Mouse (Mus musculus) T-cell, adult 2 months (primary cell): Measurements from ENCODE around the gene Plxna3.
"Not testable (repeated sequence)": the region's sequence is repeated elsewhere in the genome, so short reads cannot be mapped to it uniquely, and the experiment has no call there.

ENCODE experiments used
- DNase-seq: peaks from one replicate; pipeline ENCODE4 v3.0.0; 2022; ENCODE audit warnings: low spot score

Gene Plxna3

GRCm38 (mm10) chrX:74328725-74329161 lies at the start of gene Plxna3:
TSS of gene Plxna3 (plus strand) at chrX:74329066.
- DNase-seq, result peak; percentile 68

DNA sequence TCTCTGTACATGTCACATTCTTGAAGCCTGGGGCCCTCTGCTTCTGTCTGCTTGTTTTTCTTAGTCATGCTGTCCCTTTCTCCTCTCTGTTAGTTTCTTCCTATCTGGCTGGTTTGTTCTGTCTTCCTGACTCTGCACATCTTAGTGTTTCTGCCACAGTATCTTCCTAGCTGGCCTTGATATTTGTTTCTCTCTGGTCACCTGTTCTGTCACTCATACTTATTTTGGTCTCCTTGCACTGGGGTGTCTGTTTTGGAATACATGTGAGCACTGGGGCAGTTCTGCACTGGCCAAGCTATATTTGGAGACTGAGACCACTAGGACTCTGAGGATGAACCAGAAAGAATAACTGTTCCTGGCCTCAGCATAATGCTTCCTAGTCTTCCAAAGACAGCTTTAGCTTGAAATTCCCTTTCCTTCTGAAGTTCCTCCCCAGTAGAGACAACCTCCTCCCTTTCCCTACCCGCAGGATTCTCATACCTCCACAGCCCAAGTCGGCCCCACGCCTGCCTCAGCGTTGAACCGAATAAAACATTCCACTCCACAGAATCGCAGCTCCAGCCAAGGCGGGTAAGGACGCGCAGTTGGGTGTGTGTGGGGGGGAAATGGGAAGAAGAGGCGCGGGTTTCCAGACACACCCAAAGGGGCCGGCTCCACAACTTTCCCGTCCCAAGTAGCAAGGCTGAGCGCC lies 47.7 kb upstream of the Plxna3 start:
- DNase-seq, result no peak

DNA sequence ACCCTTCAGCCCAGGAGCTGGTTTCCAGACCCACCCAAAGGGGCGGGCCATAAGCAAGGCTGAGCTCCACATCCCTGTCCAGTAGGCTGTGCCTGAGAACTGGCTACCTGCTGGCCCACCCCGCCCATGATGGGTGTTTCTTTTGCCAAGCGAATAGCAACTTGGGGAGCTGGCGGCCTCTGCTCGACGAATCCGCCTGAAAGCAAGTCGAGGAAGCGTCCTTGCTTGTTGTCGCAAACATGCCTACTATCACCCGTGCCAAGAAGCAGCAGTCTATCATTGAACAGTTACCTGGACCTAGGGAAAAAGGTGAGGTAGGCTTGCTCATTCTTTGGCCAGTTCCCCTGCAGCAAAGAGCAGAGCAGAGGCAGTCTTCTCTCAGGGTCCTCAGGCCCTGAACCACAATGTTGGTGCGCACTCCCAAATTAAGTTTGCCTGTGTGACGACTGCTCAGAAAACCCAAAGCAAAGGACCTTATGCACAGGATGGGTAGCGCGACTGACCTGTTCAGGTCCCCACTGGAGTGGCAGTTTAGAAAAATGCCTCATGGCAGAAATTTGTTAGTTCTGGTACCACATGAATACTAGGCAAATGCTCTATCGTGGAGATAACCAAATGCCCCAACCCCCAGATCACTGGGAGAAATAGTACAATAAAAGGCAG lies 47.0 kb upstream of the Plxna3 start, which contains the start of the genes Taz and Dnase1l1:
Taz (plus strand) TSS at position 181 of the 663 bp plus-strand sequence.
Dnase1l1 (minus strand) TSS at position 606 of the 663 bp plus-strand sequence.
- DNase-seq, result peak; percentile 59

- peak; percentile 88 for DNase-seq
Observed at GRCm38 (mm10) chrX:74282395-74283091, 46.3 kb upstream of the Plxna3 start.

GRCm38 (mm10) chrX:74283092-74283437 lies 45.8 kb upstream of the Plxna3 start:
- DNase-seq, result no peak

- no peak for DNase-seq
Observed at GRCm38 (mm10) chrX:74293431-74293830, 35.4 kb upstream of the Plxna3 start.

- peak; percentile 94 for DNase-seq
Observed at GRCm38 (mm10) chrX:74296538-74297448, 32.1 kb upstream of the Plxna3 start, which contains the start of gene Atp6ap1. TSS of gene Atp6ap1 (plus strand) at chrX:74297097.

- no peak for DNase-seq
Observed at GRCm38 (mm10) chrX:74298348-74298747, 30.5 kb upstream of the Plxna3 start.

DNA sequence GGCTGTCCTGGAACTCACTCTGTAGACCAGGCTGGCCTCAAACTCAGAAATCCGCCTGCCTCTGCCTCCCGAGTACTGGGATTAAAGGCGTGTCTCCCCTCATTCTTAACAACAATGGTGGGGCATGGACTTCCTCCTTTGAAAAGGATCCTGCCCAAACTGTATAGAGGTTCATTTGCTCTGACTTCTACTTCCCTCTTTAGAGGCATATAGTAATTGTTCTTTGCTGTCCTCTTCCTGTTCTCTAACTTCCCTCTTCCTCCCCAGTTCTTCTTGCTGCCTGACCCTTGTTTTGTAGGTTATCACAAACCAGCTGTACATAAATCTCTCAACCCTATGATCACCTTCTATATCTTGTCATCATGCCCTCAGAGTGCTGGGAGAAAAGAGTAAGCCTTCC lies 29.1 kb upstream of the Plxna3 start:
- no peak for DNase-seq

GRCm38 (mm10) chrX:74304867-74305700 lies 23.8 kb upstream of the Plxna3 start, which contains the start of gene Gdi1:
TSS of gene Gdi1 (plus strand) at chrX:74304998.
- peak; percentile 75 for DNase-seq

DNA sequence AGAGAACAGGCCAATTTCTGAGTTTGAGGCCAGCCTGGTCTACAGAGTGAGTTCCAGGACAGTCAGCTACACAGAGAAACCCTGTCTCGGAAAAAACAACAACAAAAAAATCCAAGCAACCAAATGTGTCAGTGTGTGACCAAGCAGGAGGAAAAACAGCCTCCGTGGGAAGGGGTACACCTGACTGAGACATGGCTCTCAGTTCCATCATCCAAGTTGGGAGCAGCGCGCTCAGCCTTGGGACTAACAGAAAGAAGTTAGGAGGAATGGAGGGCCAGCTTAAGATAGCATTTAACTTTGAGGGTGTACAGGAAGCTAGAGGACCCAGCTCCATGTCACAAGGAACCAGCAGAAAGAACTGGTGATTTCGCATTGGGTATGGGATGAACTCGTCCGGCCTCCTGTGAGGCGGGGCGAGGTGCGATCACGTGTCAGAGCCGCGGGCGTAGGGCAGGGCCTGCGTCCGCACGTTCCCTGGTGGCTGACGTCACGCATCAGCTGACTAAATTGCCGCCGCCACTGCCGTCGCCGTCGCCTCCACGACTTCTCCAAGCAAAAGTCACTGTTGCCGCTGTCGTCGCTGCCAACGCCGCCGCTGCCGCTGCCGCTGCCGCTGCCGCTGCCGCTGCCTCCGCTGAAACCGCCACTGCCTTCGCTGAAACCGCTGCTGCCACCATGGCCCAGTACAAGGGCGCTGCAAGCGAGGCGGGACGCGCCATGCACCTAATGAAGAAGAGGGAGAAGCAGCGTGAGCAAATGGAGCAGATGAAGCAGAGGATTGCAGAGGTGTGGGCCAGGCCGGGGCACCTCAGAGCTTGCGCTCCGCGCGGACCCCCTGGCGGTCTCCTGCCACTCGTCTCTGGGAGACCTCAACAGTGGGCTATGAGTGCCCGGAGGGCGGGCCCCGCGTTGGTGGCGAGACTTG lies 16.1 kb upstream of the Plxna3 start, which contains the start of gene Fam50a:
Fam50a (plus strand) TSS at position 494 of the 925 bp plus-strand sequence.
- DNase-seq, result peak; percentile 92

DNA sequence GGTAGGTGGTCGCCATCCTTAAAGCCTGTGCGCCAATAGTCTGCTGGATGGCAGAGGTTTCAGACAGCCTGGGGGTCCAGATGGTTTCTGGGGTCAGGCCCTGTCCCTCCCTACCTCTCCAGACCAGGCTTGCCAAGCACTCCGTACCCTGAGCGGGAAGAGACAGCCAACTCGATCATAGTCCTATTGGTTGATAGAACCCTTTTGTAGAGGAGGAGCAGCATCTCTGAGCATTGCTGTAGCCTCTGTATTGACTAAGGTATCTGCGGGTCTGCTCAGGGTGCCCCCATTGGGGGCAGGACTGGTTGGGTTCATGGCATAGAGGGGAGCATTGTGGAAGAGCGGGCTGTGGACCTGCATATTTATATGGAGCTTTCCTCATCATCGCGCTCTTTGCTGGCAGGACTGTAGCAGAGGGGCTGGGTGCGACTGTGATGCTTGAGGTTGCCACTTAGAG lies 377 bp downstream of the Plxna3 start:
- DNase-seq, result no peak

DNA sequence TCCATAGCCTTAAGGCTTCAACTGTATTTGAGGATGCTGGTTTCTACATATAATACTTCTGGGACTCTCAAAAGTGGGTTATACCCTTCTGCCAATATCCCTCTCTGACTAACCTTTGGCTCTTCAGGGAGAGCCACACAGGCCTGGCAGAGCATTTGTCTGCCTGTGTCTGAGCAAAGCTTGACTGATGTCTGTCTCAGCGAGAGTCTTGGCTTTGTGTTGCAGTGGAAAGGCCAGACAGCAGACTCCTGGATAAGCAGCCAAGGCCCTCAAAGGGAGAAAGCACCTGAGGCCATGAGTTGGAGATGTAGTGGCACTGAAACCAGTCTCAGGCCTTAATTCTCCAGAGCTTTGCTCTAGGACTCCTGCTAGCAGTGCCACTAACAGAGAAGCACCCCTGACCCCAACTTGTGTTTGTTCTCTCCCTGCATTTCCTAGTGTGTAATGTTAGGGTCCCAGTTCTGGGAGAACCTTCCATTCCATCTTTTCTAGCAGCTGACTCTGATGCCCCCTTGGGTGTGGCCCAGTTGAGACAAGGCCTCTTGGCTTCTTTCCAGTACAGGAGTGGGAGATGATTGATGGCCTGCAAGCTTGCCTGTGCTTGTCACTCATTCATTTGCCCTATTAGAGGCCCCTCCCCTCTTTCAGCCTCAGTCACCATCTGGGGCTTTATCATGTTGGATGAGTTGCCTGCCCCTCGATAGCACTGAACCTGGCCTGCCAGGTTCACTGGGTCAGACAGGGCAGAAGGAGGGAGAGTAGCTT lies 1.5 kb downstream of the Plxna3 start:
- no peak for DNase-seq

DNA sequence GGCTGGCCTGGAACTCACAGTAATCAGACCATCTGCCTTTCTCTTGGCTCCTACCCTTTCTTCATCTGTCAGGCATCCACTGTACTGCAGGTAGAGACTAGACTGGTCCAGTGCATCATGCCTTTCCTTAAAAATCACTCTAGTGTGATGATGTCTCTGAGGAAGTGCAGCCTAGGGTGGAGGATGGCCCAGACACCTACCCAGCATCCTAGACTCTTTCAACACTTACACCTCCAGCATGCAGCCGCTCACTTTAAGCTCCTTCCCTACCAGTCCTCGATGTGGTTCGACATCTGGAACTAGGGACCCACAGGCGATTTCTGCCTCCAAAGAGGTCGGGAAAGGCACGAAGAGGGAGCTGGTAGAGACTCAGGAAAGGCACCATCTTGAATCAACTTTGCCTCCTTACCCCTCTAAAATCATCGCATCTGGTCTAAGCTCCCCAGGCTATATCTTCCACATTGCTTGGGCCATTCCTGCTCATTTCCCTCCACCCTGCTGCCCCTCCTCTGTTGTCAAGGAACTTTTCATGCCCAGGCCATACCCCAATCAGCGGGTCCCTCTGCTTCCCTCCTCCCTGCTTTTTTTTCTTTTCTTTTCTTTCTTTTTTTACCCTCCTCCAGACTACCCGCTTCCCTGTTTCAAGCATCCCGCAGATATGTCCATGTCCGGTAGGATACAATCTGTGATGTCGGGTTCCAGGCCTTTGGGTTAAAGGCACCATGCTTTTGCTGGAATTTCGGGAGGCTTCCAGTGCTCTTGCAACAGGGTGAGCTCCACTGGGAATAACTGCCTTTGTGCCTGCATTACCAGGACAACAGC lies 24.0 kb downstream of the Plxna3 start:
- DNase-seq, result no peak

GRCm38 (mm10) chrX:74353467-74353770 lies 24.6 kb downstream of the Plxna3 start, which contains the start of gene Lage3:
TSS of gene Lage3 (minus strand) at chrX:74353618.
- DNase-seq, result peak; percentile 84

DNA sequence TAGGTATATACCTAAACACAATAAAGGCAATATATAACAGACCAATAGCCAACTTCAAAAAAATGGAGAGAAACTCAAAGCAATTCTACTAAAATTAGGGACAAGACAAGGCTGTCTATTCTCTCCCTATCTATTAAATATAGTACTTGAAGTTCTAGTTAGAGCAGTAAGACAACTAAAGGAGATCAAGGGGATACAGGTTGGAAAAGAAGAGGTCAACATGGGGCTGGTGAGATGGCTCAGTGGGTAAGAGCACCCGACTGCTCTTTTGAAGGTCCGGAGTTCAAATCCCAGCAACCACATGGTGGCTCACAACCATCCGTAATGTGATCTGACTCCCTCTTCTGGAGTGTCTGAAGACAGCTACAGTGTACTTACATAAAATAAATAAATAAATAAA lies 28.2 kb downstream of the Plxna3 start:
- not testable (repeated sequence) for DNase-seq

DNA sequence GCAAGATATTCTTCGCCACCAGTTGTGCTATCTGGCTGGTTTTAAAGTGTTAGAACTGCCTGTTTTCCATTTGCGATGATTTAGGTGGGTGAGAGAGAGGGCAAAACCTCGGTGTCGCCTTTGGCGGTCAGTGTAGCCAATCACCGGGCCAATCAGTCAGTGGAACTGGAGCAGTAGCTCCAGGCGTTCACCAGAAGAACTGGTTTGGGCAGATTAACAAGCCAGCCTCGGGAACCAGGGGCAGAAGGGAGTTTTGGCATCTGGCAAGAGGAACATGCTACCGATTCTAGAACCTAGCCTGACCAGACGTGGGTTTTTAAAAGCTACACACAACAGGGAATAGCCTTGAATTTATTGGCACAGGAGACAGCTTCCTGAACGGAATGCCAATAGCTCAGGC lies 30.3 kb downstream of the Plxna3 start:
- no peak for DNase-seq

GRCm38 (mm10) chrX:74367512-74367911 lies 38.6 kb downstream of the Plxna3 start:
- no peak for DNase-seq
